Mouse (Mus musculus) embryo, embryonic 9.5 days (tissue): ENCODE results near the gene Zic4.

ENCODE experiments used
- DNase-seq: peaks from one replicate; pipeline ENCODE4 v3.0.0-alpha.2; 2017; ENCODE audit errors: extremely low spot score

Gene Zic4

DNA sequence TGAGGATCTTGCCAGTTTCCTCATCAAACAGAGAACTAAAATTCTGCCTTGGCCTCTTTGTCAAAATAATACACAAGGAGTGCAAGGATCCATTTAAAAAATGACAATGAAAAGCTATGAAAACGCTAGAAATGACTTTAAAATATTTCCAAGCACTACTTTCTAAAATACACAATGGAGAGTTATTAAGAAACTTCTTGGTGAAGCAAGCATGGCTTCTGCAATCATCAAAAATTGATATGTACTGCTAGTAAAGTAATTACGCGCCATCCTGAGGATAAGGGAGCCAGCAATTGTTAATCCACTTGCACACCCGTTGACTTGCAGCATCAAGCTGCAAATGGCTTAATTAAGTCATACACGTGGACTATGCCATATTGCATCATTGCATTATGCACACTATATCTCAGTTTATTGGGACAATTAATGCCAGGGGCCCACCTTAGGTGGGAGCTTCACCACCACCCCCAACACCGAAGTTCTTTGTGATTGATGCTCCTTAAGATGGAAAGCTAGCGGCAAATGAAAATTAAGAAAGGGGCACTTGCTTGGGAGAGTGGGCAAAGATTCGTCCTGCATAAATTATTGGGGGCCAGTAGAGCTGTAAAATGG lies 38.4 kb downstream of the Zic4 start:
- no peak for DNase-seq

DNA sequence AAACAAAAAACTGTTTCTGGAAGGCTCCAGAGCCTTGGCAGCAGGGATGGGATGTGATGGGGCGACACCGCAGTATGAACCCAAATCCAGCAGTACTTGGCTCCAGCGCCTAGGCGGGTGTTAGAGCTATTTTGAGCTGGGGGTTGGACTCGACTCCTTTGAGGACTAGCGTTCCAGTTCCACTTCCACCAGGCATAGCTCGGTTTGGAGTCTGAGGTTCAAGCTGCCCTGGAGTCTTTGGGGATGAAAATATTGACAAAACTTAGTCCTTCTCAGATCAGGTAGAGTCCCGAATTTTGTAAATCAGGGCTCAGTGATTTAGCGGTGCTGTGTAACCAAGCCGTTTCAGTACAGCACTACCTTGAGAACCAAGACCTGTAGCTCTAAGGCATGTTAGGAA lies 39.3 kb downstream of the Zic4 start:
- no peak for DNase-seq

DNA sequence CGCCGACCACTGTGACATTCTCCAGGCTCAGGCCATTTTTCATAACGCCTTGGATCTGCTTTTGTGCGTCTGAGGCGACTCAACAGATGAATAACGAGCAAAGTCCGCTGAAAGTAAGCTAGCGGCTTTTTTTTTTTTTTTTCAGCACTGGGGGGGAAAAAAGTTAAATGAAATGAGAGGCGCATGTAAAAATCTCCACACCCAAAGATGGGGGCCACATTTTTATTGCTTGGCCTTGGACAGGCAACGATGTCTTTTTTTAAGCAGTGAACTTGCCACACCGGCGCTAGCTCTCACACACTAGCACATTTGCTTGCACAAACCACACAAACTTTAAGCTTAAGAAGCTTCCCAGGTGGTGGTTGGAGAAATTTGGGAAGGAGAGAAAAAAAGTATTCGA lies 42.0 kb downstream of the Zic4 start:
- no peak for DNase-seq

DNA sequence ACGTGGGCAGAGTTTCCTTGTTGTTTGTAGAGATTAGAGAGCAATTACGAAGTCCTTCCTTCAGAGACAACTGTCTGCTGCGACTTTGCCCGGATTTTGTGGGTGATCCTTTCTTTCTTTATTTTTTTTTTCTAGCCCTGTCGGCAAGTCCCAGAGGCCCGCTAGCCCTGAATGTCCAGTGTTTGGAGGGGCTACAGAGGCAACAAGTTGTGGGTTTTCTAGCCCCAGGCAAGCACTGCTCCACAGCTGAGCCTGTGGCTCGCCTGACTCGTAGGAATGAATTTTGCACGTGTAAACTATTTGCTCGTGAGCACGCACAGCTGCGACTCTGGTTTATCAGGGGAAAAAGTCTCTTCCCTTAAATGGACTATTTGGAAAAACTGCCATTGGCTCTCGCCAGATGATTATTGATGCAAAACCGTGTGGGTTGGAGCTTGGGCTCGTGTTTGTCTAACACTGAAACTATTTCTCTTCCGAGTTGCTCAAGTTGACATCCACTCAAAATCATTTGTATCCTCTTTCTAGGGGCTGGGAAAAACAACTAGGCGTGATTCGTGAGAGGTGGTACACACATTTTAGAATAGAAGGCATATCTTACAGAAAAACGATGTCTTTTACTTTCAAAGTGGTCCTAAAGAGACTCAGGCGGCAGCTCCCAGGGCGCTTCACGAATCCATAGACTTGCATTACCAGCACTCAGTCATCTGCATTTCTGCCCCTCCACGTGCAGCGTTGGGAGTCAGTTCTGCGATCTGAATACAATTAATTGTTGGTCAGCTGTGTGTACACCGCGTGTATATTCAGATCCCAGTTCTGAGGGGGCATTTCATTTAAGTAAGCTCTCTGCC lies 42.9 kb downstream of the Zic4 start:
- no peak for DNase-seq

DNA sequence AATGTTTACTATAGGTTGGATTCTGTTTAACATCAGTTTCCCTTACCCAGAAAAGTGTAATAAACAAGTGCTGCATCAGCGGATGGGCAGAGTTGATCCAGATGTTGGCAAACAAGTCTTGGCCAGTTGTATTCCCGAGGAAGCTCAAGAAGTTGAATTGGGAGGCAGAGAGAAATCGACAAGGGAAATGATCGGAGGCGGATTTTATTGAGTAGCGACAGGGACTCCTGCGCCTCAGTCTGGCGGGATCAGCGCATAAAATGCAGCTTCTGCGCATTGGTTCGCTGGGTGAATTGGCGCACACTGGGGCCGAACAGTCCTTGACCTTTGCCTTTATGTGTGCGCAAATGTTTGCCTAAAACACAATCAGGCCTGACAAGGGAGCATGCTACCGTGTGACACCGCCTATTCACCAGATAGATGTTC lies 43.6 kb downstream of the Zic4 start:
- no peak for DNase-seq

DNA sequence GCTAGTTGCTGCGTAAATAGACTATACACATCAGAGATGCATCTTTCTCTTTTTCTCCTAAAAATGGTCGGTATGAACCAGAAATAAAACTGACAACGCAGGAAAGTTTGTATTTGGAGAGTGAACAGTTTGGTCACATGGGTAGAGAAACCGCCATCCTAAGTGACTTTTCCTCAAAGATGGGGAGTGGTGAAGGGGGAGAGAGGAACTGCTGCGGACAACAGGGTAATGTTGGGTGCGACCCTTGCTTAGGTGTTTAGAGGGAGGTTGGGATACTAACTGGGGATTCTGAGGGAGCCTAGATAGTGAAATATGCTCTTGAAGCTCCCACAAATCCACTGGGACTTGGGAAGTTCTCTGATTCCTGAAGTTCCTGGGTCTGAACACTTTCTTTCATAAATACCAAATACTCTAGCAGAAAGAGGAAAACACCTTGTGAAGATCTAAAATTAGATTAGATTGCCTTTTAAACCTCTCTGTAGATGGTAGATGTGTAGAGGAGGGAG lies 44.1 kb downstream of the Zic4 start:
- DNase-seq = no peak

DNA sequence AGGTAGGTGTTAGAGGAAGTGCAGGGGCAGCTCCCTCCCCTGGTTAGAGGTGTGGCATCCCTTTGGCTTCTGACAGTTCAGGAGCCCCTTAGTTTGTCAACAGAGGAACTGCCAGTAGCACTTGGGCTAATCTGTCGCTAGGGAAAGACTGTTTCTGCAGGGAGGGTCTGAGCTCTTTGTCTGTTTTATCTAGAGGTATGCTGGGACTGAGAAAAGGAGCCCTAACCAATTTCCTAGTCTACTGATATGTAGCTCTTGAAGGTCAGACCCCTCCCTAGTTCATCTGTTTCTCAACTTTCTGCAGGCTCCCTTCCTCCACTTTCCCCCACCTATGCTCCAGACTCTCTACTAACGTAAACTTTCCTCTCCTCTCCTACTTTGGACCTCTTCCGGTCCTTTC lies 47.6 kb downstream of the Zic4 start:
- no peak for DNase-seq

DNA sequence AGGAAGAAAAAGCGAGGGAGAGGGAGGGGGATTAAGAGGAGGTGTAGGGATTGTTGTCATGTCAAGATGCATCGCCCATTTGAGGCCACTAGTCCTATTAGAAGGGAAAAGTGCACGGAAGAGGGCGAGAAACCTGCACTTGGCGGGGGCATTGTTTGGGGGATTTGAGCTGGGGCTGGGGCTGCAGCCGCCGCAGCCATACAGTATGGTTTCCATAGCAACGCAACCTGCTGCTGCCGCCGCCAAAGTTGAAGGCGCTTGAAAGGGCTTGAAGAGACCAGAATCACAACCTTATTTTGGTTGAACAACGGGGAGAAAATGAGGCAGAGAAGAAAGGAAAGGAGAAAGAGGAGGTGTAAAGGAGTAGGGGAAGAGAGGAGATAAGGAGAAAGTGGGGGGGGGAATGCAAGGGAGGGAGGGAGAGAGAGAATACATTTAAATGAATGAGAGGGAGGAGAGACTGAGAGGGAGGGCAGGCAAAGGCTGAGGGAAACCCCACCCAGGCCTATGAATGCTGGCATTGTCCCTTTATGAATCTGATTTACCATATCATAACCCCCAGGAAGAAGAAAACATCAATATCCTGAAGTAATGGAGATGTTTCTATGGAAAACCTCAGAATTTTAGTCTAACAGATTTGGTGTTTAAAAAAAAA lies 51.9 kb downstream of the Zic4 start:
- no peak for DNase-seq

DNA sequence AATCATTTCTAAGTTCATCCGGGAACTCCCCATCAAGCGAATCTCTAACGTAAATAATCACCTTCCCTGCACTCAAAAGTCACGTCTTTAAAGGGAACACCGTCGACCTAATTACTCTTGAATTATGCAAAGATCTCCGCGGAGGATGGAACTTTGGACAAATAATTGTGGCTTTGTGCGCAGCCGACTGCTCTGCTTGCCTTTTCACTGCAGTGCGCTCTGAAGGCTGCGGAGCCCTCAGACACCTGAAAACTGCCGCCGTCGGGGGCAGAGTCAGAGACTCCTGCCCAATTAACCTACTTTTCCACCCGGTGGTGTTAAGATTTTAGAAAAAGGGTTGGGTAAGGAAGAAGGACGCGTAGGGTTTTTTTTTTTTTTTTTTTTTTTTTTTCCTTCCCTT lies 58.2 kb downstream of the Zic4 start:
- no peak for DNase-seq
